Mouse (Mus musculus): Measurements from ENCODE around the gene Gsto2. TPM values are rescaled to one million over a fixed set of nuclear protein-coding genes. Genes with fewer than 3 reads are reported as not detected.

The Gsto2 gene
- total and polyA plus RNA-seq, 2 experiments from 2014 or later: 1.7 to 11.4 TPM

- Histone ChIP-seq H3K36me3 (replicated peaks; ENCODE audit: control insufficient read depth, insufficient read depth, low read length) (peaks cover 8% of the 10 kb centered on the region; the same call in 1 of the 2 replicates), H3K9ac (replicated peaks; ENCODE audit: low read depth, low read length) (peak overlapping the region; percentile 75; the same call in 1 of the 2 replicates), H3K27ac (ENCODE audit: low read depth) (peak overlapping the region; percentile 61), H3K9me3 (replicated peaks; ENCODE audit: control insufficient read depth, low read length) (no peaks in the 10 kb centered on the region), H3K27me3 (ENCODE audit: control insufficient read depth, insufficient read depth, low read length) (no peaks in the 10 kb centered on the region), H3K4me3 (ENCODE audit: low read depth, low read length) (peak overlapping the region; percentile 60), H3K4me2 (ENCODE audit: low read depth, low read length) (peak overlapping the region; percentile 96), H3K4me1 (ENCODE audit: control insufficient read depth, insufficient read depth) (peaks cover 16% of the 10 kb centered on the region; the same call in 1 of the 2 replicates)
- WGBS: 13% methylated on average over 13 of the region's 13 CpGs
- TF ChIP-seq EP300 (IDR thresholded peaks at IDR 0.05; ENCODE audit: low read depth): no peak
- TF ChIP-seq CTCF (IDR thresholded peaks at IDR 0.05; ENCODE audit: low read depth): no peak
- ATAC-seq (ENCODE audit: insufficient read depth, low read depth) (peak; percentile 48), DNase-seq (ENCODE audit: low spot score) (peak; percentile 67)
These were observed 11.2 kb upstream of the Gsto2 start for GRCm38 (mm10) chr19:47853951-47854795.

GRCm38 (mm10) chr19:47854796-47855783, 10.2 kb upstream of the Gsto2 start, which contains the start of gene Gsto1:
Gsto1 (plus strand) TSS chr19:47854970.
- Histone ChIP-seq H3K9ac (replicated peaks; ENCODE audit: low read depth, low read length) (peak within 1 kb of the TSS; percentile 75), H3K4me1 (ENCODE audit: control insufficient read depth, insufficient read depth) (peaks cover 16% of the 10 kb centered on the region; the same call in 1 of the 2 replicates), H3K27me3 (ENCODE audit: control insufficient read depth, insufficient read depth, low read length) (no peaks in the 10 kb centered on the region), H3K4me3 (ENCODE audit: low read depth, low read length) (peak within 1 kb of the TSS; percentile 60), H3K27ac (ENCODE audit: low read depth) (peak within 1 kb of the TSS; percentile 79), H3K36me3 (replicated peaks; ENCODE audit: control insufficient read depth, insufficient read depth, low read length) (peaks cover 12% of the 10 kb centered on the region), H3K4me2 (ENCODE audit: low read depth, low read length) (peak within 1 kb of the TSS; percentile 96), H3K9me3 (replicated peaks; ENCODE audit: control insufficient read depth, low read length) (no peaks in the 10 kb centered on the region)
- TF ChIP-seq EP300 (IDR thresholded peaks at IDR 0.05; ENCODE audit: low read depth) (peak; percentile 23; the same call in 1 of the 2 replicates), CTCF (IDR thresholded peaks at IDR 0.05; ENCODE audit: low read depth) (no peak)
- under 1% methylated on average over 59 of the region's 60 CpGs for WGBS
- peak; percentile 78 for DNase-seq (ENCODE audit: low spot score)
- ATAC-seq (ENCODE audit: insufficient read depth, low read depth): peak; percentile 96

DNA sequence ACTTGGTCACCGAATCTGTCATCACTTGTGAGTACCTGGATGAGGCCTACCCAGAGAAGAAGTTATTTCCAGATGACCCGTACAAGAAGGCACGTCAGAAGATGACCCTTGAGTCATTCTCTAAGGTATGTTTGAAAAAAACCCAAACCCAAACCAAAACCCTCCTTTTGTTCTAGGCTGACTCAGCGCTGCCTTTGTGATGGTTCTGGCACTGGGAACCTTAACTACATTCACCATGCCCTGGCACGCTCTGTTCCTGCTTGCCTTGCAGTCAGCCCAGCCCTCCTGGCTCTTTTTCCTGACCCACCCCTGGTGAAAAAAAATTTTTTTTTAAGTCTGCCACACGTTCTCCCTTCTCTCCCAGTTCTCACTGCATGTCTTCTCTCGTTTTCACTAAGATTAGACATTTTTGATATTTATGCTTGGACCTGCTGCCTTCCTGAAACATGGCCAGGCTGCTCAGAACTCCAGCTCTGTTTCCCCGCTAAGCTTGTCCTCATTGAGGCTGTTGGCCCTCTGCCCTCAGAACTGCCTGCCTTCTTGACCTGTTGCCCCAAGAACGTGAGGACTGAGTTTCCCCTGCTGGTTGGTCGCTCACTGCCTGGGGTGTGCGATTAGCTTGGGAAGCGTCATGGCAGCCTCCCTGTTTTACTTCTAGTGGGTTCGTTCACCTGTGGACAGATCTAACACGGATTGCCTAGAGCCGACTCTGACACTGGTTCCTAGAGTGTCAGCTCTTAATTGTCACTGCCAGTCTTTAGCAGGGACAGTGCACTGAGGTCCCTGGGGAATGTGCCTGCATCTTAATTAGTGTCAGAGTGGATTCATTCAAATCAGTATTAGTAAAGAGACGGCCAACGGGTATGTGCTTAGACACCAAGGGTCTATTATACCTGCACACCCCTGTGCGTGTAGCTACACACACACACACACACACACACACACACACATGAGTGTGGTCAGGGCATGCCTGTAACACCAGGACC, 7.1 kb upstream of the Gsto2 start:
- DNase-seq (ENCODE audit: low spot score) (no peak), ATAC-seq (ENCODE audit: insufficient read depth, low read depth) (no peak)
- Histone ChIP-seq H3K27ac (ENCODE audit: low read depth) (no peak overlapping the region), H3K36me3 (replicated peaks; ENCODE audit: control insufficient read depth, insufficient read depth, low read length) (peaks cover 26% of the 10 kb centered on the region), H3K9me3 (replicated peaks; ENCODE audit: control insufficient read depth, low read length) (no peaks in the 10 kb centered on the region), H3K4me1 (ENCODE audit: control insufficient read depth, insufficient read depth) (peaks cover 16% of the 10 kb centered on the region; the same call in 1 of the 2 replicates), H3K9ac (replicated peaks; ENCODE audit: low read depth, low read length) (no peak overlapping the region), H3K4me2 (ENCODE audit: low read depth, low read length) (no peak overlapping the region), H3K27me3 (ENCODE audit: control insufficient read depth, insufficient read depth, low read length) (no peaks in the 10 kb centered on the region), H3K4me3 (ENCODE audit: low read depth, low read length) (no peak overlapping the region)
- TF ChIP-seq EP300 (IDR thresholded peaks at IDR 0.05; ENCODE audit: low read depth) (no peak), CTCF (IDR thresholded peaks at IDR 0.05; ENCODE audit: low read depth) (no peak)
- WGBS: 78% methylated on average over 18 of the region's 18 CpGs

GRCm38 (mm10) chr19:47859180-47859579, 6.2 kb upstream of the Gsto2 start:
- H3K4me1 ChIP-seq (ENCODE audit: control insufficient read depth, insufficient read depth): peaks cover 11% of the 10 kb centered on the region; the same call in 1 of the 2 replicates
- no peak for DNase-seq (ENCODE audit: low spot score)
- 88% methylated on average over 8 of the region's 8 CpGs for WGBS
- no peak overlapping the region for H3K4me2 ChIP-seq (ENCODE audit: low read depth, low read length)
- H3K9me3 ChIP-seq (replicated peaks; ENCODE audit: control insufficient read depth, low read length): no peaks in the 10 kb centered on the region
- TF ChIP-seq CTCF (IDR thresholded peaks at IDR 0.05; ENCODE audit: low read depth) (no peak), EP300 (IDR thresholded peaks at IDR 0.05; ENCODE audit: low read depth) (no peak)
- H3K9ac ChIP-seq (replicated peaks; ENCODE audit: low read depth, low read length): no peak overlapping the region
- no peak overlapping the region for H3K4me3 ChIP-seq (ENCODE audit: low read depth, low read length)
- H3K36me3 ChIP-seq (replicated peaks; ENCODE audit: control insufficient read depth, insufficient read depth, low read length): peaks cover 35% of the 10 kb centered on the region
- H3K27me3 ChIP-seq (ENCODE audit: control insufficient read depth, insufficient read depth, low read length): no peaks in the 10 kb centered on the region
- no peak overlapping the region for H3K27ac ChIP-seq (ENCODE audit: low read depth)
- no peak for ATAC-seq (ENCODE audit: insufficient read depth, low read depth)
